Mouse (Mus musculus) limb, embryonic 15.5 days (tissue): ENCODE results near the gene Smpdl3b. TPM values are rescaled to one million over a fixed set of nuclear protein-coding genes. Genes with fewer than 3 reads are reported as not detected.
A peak's percentile ranks its signal among the peaks of the same experiment; 100 is the strongest.
"Not testable (repeated sequence)": the region's sequence is repeated elsewhere in the genome, so short reads cannot be mapped to it uniquely, and the experiment has no call there.

Source experiments
- ATAC-seq: fragments of 200-750 bp; cut with Nextera tagmentation; 2 replicates; pipeline ENCODE4 v1.8.0; 2017; ENCODE audit warnings: low read depth, moderate TSS enrichment; ENCODE audit not compliant: insufficient number of reproducible peaks, low FRiP score, low TSS enrichment
- H3K27ac ChIP-seq: fragments of 300-500 bp; sonication (generic); 2 replicates; pipeline ENCODE4 v1.5.1; 2015; ENCODE audit warnings: moderate library complexity, mild to moderate bottlenecking, inconsistent platforms
- H3K27me3 ChIP-seq: fragments of 300-500 bp; sonication (generic); 2 replicates; pipeline ENCODE4 v1.6.1; 2015; ENCODE audit warnings: inconsistent platforms
- H3K36me3 ChIP-seq: fragments of 300-500 bp; sonication (generic); 2 replicates; pipeline ENCODE4 v1.6.1; 2015; ENCODE audit warnings: inconsistent platforms
- H3K4me1 ChIP-seq: fragments of 300-500 bp; sonication (generic); 2 replicates; pipeline ENCODE4 v1.6.1; 2015; ENCODE audit warnings: inconsistent platforms
- H3K4me2 ChIP-seq: fragments of 300-500 bp; sonication (generic); 2 replicates; pipeline ENCODE4 v1.6.1; 2015; ENCODE audit warnings: mild to moderate bottlenecking, inconsistent platforms
- H3K4me3 ChIP-seq: fragments of 300-500 bp; sonication (generic); 2 replicates; pipeline ENCODE4 v1.5.1; 2015; ENCODE audit warnings: mild to moderate bottlenecking, inconsistent platforms
- H3K9ac ChIP-seq: fragments of 300-500 bp; sonication (generic); 2 replicates; pipeline ENCODE4 v1.6.1; 2015; ENCODE audit warnings: inconsistent platforms
- H3K9me3 ChIP-seq: fragments of 300-500 bp; sonication (generic); 2 replicates; pipeline ENCODE4 v1.6.1; 2016; ENCODE audit warnings: inconsistent platforms
- WGBS: fragments of 180-500 bp; shearing (Covaris S2); methylation state at CpG from one replicate; pipeline ENCODE4 v1.1.7; 2015; 5-methylcytosine and 5-hydroxymethylcytosine counted together
- polyA plus RNA-seq: library from polyadenylated mRNA; unstranded; fragments of >200 nt; fragmentation: Nextera tagmentation; extraction: Ambion mirVana; gene quantifications from 2 replicates; pipeline ENCODE4 v1.2.1, GENCODE M21; 2015

The Smpdl3b gene
- polyA plus RNA-seq, 1 experiment from 2014 or later: 7.9 TPM

DNA sequence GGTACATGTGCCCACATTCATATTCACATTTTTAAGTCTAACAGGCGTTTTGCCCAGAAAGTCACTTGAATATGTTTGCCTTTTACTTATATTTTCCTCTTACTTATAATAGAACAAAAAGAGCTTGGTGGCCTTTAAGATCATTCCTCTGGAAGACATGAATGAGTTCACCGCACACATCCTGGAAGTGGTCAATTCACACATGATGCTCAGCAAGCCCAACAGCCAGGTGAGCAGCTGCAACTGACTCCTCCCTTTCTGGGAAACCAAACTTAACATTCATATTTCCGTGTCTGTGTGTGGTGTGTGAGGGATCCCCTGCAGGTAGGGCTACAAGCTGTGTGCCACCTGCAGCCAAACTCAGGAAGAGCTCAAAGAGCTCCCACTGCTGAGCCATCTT, 17.9 kb upstream of the Smpdl3b start:
- Histone ChIP-seq H3K9ac (no peak overlapping the region), H3K27ac (no peak overlapping the region), H3K4me2 (no peak overlapping the region), H3K27me3 (no peaks in the 10 kb centered on the region), H3K36me3 (peaks cover 93% of the 10 kb centered on the region), H3K4me1 (no peaks in the 10 kb centered on the region), H3K9me3 (no peaks in the 10 kb centered on the region), H3K4me3 (no peak overlapping the region)
- 85% methylated on average over 3 of the region's 3 CpGs for WGBS
- ATAC-seq: no peak

GRCm38 (mm10) chr4:132771776-132772175, 14.7 kb upstream of the Smpdl3b start:
- no peak overlapping the region for H3K4me2 ChIP-seq
- WGBS: 95% methylated on average over 9 of the region's 9 CpGs
- H3K27me3 ChIP-seq: no peaks in the 10 kb centered on the region
- H3K4me1 ChIP-seq: peaks cover 8% of the 10 kb centered on the region; the same call in 1 of the 2 replicates
- ATAC-seq: no peak
- no peak overlapping the region for H3K4me3 ChIP-seq
- no peak overlapping the region for H3K27ac ChIP-seq
- H3K36me3 ChIP-seq: peaks cover 65% of the 10 kb centered on the region
- H3K9me3 ChIP-seq: no peaks in the 10 kb centered on the region
- no peak overlapping the region for H3K9ac ChIP-seq

- H3K27ac ChIP-seq: peak within 1 kb of the TSS; percentile 81
- WGBS: under 1% methylated on average over 70 of the region's 71 CpGs
These were observed 11.1 kb upstream of the Smpdl3b start, which contains the start of gene Rpa2 for GRCm38 (mm10) chr4:132767914-132768876. TSS of gene Rpa2 (plus strand) at chr4:132768332.

GRCm38 (mm10) chr4:132763125-132763524, 6.1 kb upstream of the Smpdl3b start:
- not testable (repeated sequence) for H3K27ac ChIP-seq, H3K4me2 ChIP-seq, H3K27me3 ChIP-seq, H3K4me1 ChIP-seq, H3K9me3 ChIP-seq, H3K9ac ChIP-seq, H3K36me3 ChIP-seq, ATAC-seq, H3K4me3 ChIP-seq
- 87% methylated on average over 3 of the region's 3 CpGs for WGBS

More at GRCm38 (mm10) chr4:132767914-132768876, 11.1 kb upstream of the Smpdl3b start, which contains the start of gene Rpa2:
- H3K4me2 ChIP-seq: peak within 1 kb of the TSS; percentile 56
- H3K9me3 ChIP-seq: no peaks in the 10 kb centered on the region
- ATAC-seq: peak; percentile 95
- H3K36me3 ChIP-seq: peaks cover 31% of the 10 kb centered on the region
- no peaks in the 10 kb centered on the region for H3K27me3 ChIP-seq
- peak within 1 kb of the TSS; percentile 71 for H3K4me3 ChIP-seq
- peaks cover 8% of the 10 kb centered on the region; the same call in 1 of the 2 replicates for H3K4me1 ChIP-seq
- H3K9ac ChIP-seq: peak within 1 kb of the TSS; percentile 60

- no peak overlapping the region for H3K9ac ChIP-seq
- 77% methylated on average over 6 of the region's 6 CpGs for WGBS
- no peak for ATAC-seq
- no peak overlapping the region for H3K27ac ChIP-seq
- H3K4me2 ChIP-seq: no peak overlapping the region
- H3K27me3 ChIP-seq: peaks cover 7% of the 10 kb centered on the region; the same call in 1 of the 2 replicates
- no peaks in the 10 kb centered on the region for H3K36me3 ChIP-seq
- H3K4me1 ChIP-seq: no peaks in the 10 kb centered on the region
- no peaks in the 10 kb centered on the region for H3K9me3 ChIP-seq
- no peak overlapping the region for H3K4me3 ChIP-seq
These were observed 5.5 kb upstream of the Smpdl3b start for GRCm38 (mm10) chr4:132762602-132763001.

GRCm38 (mm10) chr4:132760296-132760695, 3.2 kb upstream of the Smpdl3b start:
- no peak overlapping the region for H3K27ac ChIP-seq
- H3K4me2 ChIP-seq: no peak overlapping the region
- no peak overlapping the region for H3K9ac ChIP-seq
- H3K27me3 ChIP-seq: peaks cover 11% of the 10 kb centered on the region; the same call in 1 of the 2 replicates
- 69% methylated on average over 3 of the region's 3 CpGs for WGBS
- H3K4me3 ChIP-seq: no peak overlapping the region
- no peaks in the 10 kb centered on the region for H3K9me3 ChIP-seq
- H3K36me3 ChIP-seq: no peaks in the 10 kb centered on the region
- ATAC-seq: no peak
- H3K4me1 ChIP-seq: peaks cover 9% of the 10 kb centered on the region

DNA sequence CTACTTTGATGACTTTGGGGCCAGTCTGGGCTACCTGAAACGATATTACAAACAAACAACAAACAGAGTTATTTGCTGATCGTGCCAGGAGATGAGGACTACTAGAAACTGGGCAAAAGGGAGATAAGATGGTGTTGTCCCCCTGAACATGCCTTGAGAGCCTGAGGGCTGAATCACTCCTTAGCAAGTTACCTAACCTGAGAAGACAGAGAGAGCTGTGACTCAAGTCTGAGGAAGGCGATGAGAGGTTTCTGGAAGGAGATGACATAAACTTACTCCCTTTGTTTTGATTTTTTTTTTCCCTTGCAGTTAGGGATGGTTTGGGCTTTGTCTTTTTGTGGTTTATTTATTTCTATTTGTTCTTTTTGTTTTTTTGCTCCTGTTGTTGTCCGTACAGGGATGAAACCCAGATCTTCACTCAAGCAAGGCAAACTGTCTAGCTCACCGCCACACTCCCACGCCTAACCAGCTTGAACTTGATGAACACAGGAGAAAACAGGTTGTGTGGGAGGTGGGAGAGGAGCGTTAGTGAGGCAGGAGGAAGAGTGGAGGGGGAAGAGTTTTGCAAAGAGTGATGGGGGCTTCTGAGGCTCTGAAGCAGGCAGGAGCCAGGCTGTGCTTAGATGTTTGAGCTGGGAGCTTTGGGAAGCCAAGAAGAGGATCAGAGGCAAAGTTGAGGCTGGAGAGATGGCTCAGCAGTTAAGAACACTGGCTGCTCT, 740 bp upstream of the Smpdl3b start:
- Histone ChIP-seq H3K27me3 (peaks cover 11% of the 10 kb centered on the region; the same call in 1 of the 2 replicates), H3K4me1 (peaks cover 9% of the 10 kb centered on the region), H3K36me3 (no peaks in the 10 kb centered on the region), H3K4me3 (no peak overlapping the region), H3K27ac (no peak overlapping the region), H3K9ac (no peak overlapping the region), H3K4me2 (no peak overlapping the region; the same call in 1 of the 2 replicates), H3K9me3 (no peaks in the 10 kb centered on the region)
- WGBS: 85% methylated on average over 7 of the region's 7 CpGs
- no peak for ATAC-seq

GRCm38 (mm10) chr4:132752992-132753391, 4.1 kb downstream of the Smpdl3b start:
- Histone ChIP-seq H3K9ac (no peak overlapping the region), H3K36me3 (no peaks in the 10 kb centered on the region), H3K4me1 (peaks cover 9% of the 10 kb centered on the region), H3K4me2 (no peak overlapping the region), H3K27me3 (peaks cover 8% of the 10 kb centered on the region; the same call in 1 of the 2 replicates), H3K9me3 (no peaks in the 10 kb centered on the region), H3K4me3 (no peak overlapping the region), H3K27ac (no peak overlapping the region)
- ATAC-seq: no peak
- 76% methylated on average over 6 of the region's 6 CpGs for WGBS

- no peak for ATAC-seq
- WGBS: 81% methylated on average over 6 of the region's 6 CpGs
- H3K4me1 ChIP-seq: no peaks in the 10 kb centered on the region
These were observed 7.6 kb downstream of the Smpdl3b start for GRCm38 (mm10) chr4:132749258-132749982.

GRCm38 (mm10) chr4:132748778-132749177, 8.3 kb downstream of the Smpdl3b start:
- no peaks in the 10 kb centered on the region for H3K36me3 ChIP-seq
- ATAC-seq: no peak
- no peak overlapping the region for H3K9ac ChIP-seq
- no peaks in the 10 kb centered on the region for H3K9me3 ChIP-seq
- no peak overlapping the region for H3K27ac ChIP-seq
- WGBS: 88% methylated on average over 4 of the region's 4 CpGs
- no peaks in the 10 kb centered on the region for H3K27me3 ChIP-seq
- no peak overlapping the region for H3K4me3 ChIP-seq
- H3K4me2 ChIP-seq: no peak overlapping the region
- no peaks in the 10 kb centered on the region for H3K4me1 ChIP-seq

More at GRCm38 (mm10) chr4:132749258-132749982, 7.6 kb downstream of the Smpdl3b start:
- Histone ChIP-seq H3K36me3 (no peaks in the 10 kb centered on the region), H3K4me3 (no peak overlapping the region), H3K9me3 (no peaks in the 10 kb centered on the region), H3K27ac (no peak overlapping the region), H3K4me2 (no peak overlapping the region), H3K27me3 (no peaks in the 10 kb centered on the region), H3K9ac (no peak overlapping the region)

GRCm38 (mm10) chr4:132747664-132748259, 9.3 kb downstream of the Smpdl3b start:
- no peaks in the 10 kb centered on the region for H3K9me3 ChIP-seq
- H3K4me3 ChIP-seq: no peak overlapping the region
- ATAC-seq: no peak
- peak overlapping the region; percentile 33; the same call in 1 of the 2 replicates for H3K27ac ChIP-seq
- H3K4me1 ChIP-seq: no peaks in the 10 kb centered on the region
- H3K27me3 ChIP-seq: no peaks in the 10 kb centered on the region
- H3K36me3 ChIP-seq: no peaks in the 10 kb centered on the region
- 69% methylated on average over 9 of the region's 9 CpGs for WGBS
- H3K9ac ChIP-seq: no peak overlapping the region
- no peak overlapping the region for H3K4me2 ChIP-seq
